Mouse (Mus musculus): ENCODE results near the gene Galnt13. TPM values are rescaled to one million over a fixed set of nuclear protein-coding genes. Genes with fewer than 3 reads are reported as not detected.

Gene Galnt13
- polyA plus RNA-seq (2016; fragmentation: Nextera tagmentation; extraction: Ambion mirVana) = 2.2 and 2.7 TPM in 2 replicates

DNA sequence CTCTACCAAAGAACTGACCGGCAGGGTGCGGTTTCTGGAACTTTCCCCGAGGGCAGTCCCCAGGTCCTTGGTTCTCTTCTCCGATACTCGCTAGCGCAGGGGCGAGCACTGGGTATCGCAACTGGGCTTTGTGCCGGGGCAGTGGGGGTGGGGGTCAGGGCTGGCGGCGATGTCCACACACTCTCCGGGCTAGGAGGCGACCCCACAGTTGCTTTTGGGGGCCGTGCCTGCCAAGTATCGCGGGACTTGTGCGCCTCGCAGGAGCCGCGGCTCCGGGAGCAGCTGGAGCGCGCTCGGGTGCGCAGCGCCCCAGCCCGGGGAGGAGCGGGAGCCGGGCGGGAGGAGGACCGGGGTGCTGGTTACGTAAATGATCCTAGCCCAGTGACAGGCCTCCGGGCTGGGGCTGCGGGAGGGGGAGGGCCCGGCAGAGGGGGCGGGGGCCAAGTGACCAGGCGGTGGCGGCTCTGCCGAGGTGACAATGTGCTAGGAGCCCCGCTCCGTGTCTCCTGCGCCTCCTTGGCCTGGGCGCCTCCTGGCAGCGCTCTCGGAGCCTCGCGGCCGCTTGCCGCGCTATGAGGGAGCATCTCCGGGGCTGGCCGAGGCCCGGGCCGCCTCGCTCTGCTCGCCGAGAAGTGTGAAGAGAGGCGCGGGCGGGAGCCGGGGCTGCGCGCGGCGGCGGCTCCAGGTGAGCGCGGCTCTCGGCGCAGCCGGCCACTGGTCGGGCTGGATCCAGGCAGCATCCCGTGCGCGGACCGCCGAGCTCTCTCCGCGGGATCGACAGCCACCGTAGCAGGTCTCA lies at the start of gene Galnt13:
TSS of gene Galnt13 (plus strand) at position 381 of the 799 bp plus-strand sequence.
- WGBS = under 1% methylated on average over 76 of the region's 81 CpGs
- no peaks in the 10 kb centered on the region for H3K36me3 ChIP-seq
- H3K27ac ChIP-seq (replicated peaks) = peak within 1 kb of the TSS; percentile 83
- peak; percentile 82 for DNase-seq (ENCODE audit: low spot score)
- peak within 1 kb of the TSS; percentile 67 for H3K4me3 ChIP-seq
- H3K4me1 ChIP-seq = peaks cover 26% of the 10 kb centered on the region
- no peaks in the 10 kb centered on the region for H3K9me3 ChIP-seq (replicated peaks)
- H3K27me3 ChIP-seq (ENCODE audit: low read depth, poor library complexity, severe bottlenecking) = peaks cover 40% of the 10 kb centered on the region

DNA sequence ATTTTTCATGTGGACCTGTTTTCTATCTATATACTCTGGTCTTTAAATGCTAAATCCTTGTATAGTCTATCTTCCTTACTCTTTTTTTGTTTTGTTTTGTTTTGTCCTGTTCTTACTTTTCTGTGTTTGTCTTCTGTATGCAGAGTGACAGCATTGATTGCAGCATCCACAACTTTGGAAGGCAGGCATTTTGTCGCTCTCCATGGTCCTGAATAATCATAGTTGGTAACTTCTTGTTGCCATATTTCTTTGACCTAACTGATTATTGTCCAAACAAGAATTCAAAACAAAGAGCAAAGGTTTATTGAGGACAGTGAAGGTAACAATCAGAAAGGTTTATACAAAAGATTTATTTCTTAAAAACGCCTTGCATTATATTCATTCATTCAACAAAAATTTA lies 5.1 kb upstream of the Galnt13 start:
- no peaks in the 10 kb centered on the region for H3K36me3 ChIP-seq
- no peak for DNase-seq (ENCODE audit: low spot score)
- peaks cover 8% of the 10 kb centered on the region for H3K4me1 ChIP-seq
- H3K27me3 ChIP-seq (ENCODE audit: low read depth, poor library complexity, severe bottlenecking) = peaks cover 13% of the 10 kb centered on the region
- no peaks in the 10 kb centered on the region for H3K9me3 ChIP-seq (replicated peaks)
- H3K4me3 ChIP-seq = no peak overlapping the region
- no peak overlapping the region for H3K27ac ChIP-seq (replicated peaks)
- WGBS = 61% methylated on average over 2 of the region's 2 CpGs

DNA sequence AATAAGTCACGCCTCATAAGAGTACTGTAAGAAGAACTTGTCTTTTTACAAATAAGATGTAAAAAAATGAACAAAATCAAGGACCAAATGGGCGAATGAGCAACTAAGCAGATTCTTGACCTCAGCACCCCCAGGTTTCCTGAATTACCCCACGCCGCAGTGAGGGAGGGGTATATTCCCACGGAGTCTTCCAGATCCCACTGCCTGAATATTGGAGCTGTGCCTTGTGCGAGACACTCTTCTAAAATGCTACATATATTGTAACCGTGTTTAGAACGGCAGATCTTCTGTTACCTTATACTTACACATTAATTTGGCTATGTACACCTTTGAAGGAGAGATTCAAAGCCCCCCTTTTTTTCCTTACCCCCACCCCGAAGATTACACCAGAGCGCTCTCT lies 737 bp upstream of the Galnt13 start:
- WGBS = 56% methylated on average over 10 of the region's 10 CpGs
- Histone ChIP-seq H3K27ac (replicated peaks) (peak overlapping the region; percentile 83), H3K4me1 (peaks cover 26% of the 10 kb centered on the region), H3K9me3 (replicated peaks) (no peaks in the 10 kb centered on the region), H3K4me3 (peak overlapping the region; percentile 67), H3K27me3 (ENCODE audit: low read depth, poor library complexity, severe bottlenecking) (peaks cover 40% of the 10 kb centered on the region), H3K36me3 (no peaks in the 10 kb centered on the region)
- DNase-seq (ENCODE audit: low spot score) = no peak

DNA sequence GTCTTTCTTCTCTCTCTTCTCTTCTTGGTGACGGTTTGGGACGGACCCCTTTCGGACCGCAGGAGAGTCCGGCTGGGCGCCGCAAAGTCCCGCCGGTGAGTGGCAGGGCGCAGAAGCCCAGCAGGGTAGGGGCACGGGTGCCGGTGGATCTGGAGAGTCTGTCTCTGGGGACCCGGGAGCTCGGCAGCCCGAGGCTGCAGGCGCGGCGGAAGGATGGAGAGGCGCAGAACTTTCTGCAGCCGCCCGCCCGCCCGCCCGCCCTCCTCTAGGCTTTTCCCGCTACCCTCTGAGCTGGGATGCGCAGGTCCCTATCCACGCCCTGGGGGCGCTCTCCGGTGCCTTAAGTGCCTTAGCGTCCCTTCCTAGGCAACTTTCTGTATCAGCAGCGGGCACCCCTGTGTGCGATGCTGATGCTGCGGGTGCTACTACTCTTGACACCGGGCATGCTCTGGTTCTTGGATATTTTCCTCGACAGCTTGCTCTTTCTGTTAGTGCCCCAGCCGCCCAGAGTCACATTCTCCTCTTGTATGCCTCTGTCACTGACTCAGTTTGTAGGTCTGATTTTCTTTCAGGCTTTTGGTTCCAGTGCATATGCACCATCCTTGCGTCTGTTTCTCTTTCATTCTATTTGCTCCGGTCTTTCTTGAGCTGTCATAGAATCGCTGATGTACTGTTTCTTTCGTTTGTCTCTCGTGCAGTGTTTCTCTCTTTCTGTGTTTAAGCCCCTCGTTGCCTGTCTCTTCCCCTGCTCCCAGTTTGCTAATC lies 801 bp downstream of the Galnt13 start:
- Histone ChIP-seq H3K36me3 (no peaks in the 10 kb centered on the region), H3K9me3 (replicated peaks) (no peaks in the 10 kb centered on the region), H3K4me3 (peak overlapping the region; percentile 67), H3K27ac (replicated peaks) (peak overlapping the region; percentile 83), H3K27me3 (ENCODE audit: low read depth, poor library complexity, severe bottlenecking) (peaks cover 40% of the 10 kb centered on the region), H3K4me1 (peaks cover 26% of the 10 kb centered on the region)
- WGBS = under 1% methylated on average over 41 of the region's 42 CpGs
- peak; percentile 58 for DNase-seq (ENCODE audit: low spot score)

DNA sequence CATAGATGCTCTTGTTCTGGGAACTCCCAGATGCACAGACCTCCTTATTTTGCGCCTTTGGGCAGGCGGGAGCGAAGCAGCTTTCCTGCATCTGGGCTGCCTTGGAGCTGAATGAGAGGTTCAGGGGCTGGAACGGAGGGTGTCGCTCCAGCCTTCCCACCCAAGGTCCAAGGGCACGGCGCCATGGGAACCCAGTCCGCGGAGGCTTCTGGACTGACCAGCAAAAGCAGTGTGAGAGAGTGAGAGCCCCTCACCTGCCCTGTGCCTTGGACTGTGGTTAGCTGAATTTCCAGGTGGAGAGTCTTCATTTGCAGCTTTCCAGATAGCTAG lies 1.3 kb downstream of the Galnt13 start:
- H3K27me3 ChIP-seq (ENCODE audit: low read depth, poor library complexity, severe bottlenecking) = peaks cover 40% of the 10 kb centered on the region
- H3K4me3 ChIP-seq = peak overlapping the region; percentile 67
- H3K4me1 ChIP-seq = peaks cover 26% of the 10 kb centered on the region
- DNase-seq (ENCODE audit: low spot score) = peak; percentile 33
- no peaks in the 10 kb centered on the region for H3K9me3 ChIP-seq (replicated peaks)
- WGBS = 4% methylated on average over 9 of the region's 9 CpGs
- no peak overlapping the region for H3K27ac ChIP-seq (replicated peaks)
- H3K36me3 ChIP-seq = no peaks in the 10 kb centered on the region

DNA sequence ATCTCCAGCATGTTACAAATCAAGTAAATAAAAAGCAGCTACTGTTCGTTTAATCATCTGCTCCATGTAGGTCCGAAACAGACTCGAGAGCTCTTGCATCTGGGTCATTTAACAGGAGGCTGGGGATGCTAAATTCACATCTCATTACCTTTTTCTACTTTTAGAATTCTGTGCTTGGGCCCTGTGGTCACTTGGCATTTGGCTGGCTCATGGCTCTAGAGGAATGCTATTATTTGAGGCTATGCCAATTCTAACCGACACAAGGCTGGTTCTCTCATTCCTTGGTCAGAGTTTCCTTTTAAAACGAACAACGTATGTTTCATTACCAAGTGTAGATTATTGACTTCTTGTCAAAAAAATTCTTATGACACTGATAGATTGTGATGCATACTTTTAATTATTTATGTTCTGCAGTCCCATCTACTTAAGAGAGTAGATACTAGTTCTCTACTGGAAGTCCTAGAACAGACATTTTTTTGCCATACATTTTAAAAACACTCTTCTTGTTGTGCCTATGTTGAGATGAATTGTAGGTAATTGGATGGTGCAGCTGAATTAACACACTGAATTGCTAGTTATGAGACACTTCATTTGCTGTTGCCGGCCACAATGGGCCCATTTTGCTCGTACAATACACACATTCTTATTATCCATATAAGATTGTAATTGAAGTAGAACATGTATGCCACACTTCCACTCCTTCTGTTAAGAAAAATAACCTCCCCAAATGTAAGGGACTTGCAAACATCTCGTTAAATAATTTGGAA lies 6.8 kb downstream of the Galnt13 start:
- Histone ChIP-seq H3K27ac (replicated peaks) (no peak overlapping the region), H3K27me3 (ENCODE audit: low read depth, poor library complexity, severe bottlenecking) (peaks cover 8% of the 10 kb centered on the region), H3K4me1 (no peaks in the 10 kb centered on the region), H3K4me3 (no peak overlapping the region), H3K9me3 (replicated peaks) (no peaks in the 10 kb centered on the region), H3K36me3 (no peaks in the 10 kb centered on the region)
- DNase-seq (ENCODE audit: low spot score) = no peak
- WGBS = 87% methylated on average over 9 of the region's 9 CpGs

DNA sequence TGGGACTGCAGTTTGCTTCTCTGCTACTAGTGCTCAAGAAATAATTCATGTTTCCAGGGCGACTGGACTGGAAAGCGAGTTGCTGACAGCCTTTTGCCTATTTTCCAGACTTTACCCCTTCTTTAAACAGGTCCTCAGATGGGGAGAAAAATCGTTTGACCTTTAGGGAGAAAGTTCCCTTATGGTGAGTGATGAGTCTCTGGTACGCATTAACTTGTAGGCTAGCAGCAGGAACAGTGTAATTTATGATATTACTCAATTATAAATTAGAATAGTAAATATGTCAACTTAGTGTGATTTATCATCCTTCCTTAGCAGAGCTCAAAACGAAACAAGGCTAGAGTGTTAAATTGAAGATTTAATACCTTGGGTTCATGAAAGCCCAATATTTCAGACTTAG lies 47.3 kb downstream of the Galnt13 start:
- DNase-seq (ENCODE audit: low spot score) = no peak
- Histone ChIP-seq H3K9me3 (replicated peaks) (no peaks in the 10 kb centered on the region), H3K4me1 (no peaks in the 10 kb centered on the region), H3K27ac (replicated peaks) (no peak overlapping the region), H3K27me3 (ENCODE audit: low read depth, poor library complexity, severe bottlenecking) (no peaks in the 10 kb centered on the region), H3K4me3 (no peak overlapping the region), H3K36me3 (no peaks in the 10 kb centered on the region)
- 83% methylated on average over 5 of the region's 5 CpGs for WGBS

DNA sequence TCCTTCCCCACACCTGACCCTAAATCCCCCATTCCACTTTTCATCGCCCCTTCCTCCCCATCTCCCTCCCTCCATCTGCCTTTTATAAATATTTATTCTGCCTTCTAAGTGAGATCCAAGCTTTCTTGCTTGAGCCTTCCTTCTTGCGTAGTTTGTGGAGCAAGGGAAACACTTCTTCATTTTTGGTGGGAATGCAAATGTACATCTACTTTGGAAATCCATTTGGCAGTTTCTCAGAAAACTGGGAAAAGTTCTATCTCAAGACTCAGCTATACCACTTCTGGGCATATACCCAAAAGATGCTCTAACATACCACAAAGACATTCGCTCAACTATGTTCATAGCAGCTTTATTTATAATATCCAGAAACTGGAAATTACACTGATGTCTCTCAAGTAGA lies 86.9 kb downstream of the Galnt13 start:
- H3K4me1 ChIP-seq = no peaks in the 10 kb centered on the region
- no peaks in the 10 kb centered on the region for H3K9me3 ChIP-seq (replicated peaks)
- H3K27me3 ChIP-seq (ENCODE audit: low read depth, poor library complexity, severe bottlenecking) = no peaks in the 10 kb centered on the region
- H3K36me3 ChIP-seq = no peaks in the 10 kb centered on the region
- DNase-seq (ENCODE audit: low spot score) = no peak
- H3K27ac ChIP-seq (replicated peaks) = no peak overlapping the region
- 91% methylated on average over 3 of the region's 3 CpGs for WGBS
- H3K4me3 ChIP-seq = no peak overlapping the region

DNA sequence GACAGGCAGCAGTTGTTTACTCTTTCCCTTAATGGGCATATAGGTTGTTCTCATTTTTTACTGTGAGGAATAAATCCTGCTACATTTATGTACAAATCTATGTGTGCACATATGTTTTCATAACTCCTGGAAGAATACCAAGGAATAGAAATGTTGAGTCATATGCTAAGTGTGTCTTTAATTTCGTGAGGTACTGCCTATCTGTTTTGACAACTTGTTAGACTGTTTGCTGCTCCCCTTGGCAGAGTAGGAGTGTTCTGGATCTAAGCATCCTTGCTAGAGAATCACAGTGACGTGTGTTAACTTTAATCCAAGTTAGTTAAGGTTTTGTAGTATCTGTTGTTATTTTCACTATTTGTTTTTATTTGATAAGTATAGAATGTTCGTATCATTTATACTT lies 91.0 kb downstream of the Galnt13 start:
- Histone ChIP-seq H3K9me3 (replicated peaks) (no peaks in the 10 kb centered on the region), H3K27ac (replicated peaks) (no peak overlapping the region), H3K4me3 (no peak overlapping the region), H3K36me3 (no peaks in the 10 kb centered on the region), H3K4me1 (no peaks in the 10 kb centered on the region), H3K27me3 (ENCODE audit: low read depth, poor library complexity, severe bottlenecking) (no peaks in the 10 kb centered on the region)
- 85% methylated on average over 3 of the region's 3 CpGs for WGBS
- no peak for DNase-seq (ENCODE audit: low spot score)

DNA sequence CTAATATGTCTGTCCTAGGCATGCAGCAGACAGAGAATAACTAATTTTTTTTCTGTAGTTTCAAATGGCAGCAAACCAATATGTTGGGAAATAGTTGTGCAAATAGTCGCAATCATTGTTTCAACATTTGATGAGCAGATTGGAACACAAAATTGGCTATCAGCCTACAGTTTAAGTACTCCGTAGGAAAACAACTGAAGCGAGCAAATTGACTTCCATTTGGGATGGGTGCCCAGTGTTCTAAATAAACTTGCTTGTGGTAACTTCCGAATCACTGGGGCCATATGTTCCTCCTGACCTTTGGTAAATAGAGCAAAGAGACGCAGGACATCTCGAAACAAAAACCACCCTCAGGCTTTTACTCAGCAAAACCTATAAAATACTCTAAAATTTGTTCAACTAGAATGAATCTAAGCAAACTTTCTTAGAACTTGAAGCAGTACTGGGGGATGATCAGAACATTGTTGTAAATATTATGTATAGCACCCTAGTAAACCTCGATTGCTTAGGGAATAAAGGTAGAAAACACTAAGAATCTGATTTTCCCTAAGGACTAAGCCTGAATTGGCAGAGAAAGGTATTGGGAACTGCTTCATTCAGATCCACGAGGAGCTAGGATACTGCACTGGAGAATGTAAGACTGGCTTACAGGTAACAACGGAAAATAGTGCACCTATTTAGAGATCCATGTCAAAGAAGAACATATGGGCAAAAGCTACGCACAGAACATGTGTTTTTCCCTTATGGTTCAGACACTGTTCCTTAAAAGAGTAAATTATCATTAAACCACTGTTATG lies 122.4 kb downstream of the Galnt13 start:
- Histone ChIP-seq H3K27me3 (ENCODE audit: low read depth, poor library complexity, severe bottlenecking) (no peaks in the 10 kb centered on the region), H3K9me3 (replicated peaks) (no peaks in the 10 kb centered on the region), H3K4me3 (no peak overlapping the region), H3K4me1 (no peaks in the 10 kb centered on the region), H3K36me3 (no peaks in the 10 kb centered on the region), H3K27ac (replicated peaks) (no peak overlapping the region)
- no peak for DNase-seq (ENCODE audit: low spot score)
- 90% methylated on average over 10 of the region's 10 CpGs for WGBS

DNA sequence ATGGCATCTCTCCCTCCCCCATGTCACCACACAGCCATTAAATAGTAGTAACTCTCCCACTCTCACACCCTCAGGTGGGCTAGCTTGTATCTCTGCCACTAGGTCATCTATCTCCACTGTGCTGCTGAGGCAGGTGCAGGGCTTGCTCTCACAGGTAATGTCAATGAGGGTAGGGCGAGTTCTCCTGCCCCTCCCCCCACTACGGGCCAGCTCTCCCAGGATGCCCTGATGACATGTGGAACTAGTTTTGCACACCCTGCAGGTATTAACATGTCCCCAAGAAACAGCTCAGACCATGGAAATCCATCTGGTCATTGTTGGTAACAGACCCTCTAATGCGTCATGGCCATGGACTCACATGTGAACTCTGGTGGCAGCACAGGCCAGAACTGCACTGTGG lies 129.0 kb downstream of the Galnt13 start:
- Histone ChIP-seq H3K4me3 (no peak overlapping the region), H3K4me1 (no peaks in the 10 kb centered on the region), H3K36me3 (no peaks in the 10 kb centered on the region), H3K27me3 (ENCODE audit: low read depth, poor library complexity, severe bottlenecking) (no peaks in the 10 kb centered on the region), H3K27ac (replicated peaks) (no peak overlapping the region), H3K9me3 (replicated peaks) (no peaks in the 10 kb centered on the region)
- no peak for DNase-seq (ENCODE audit: low spot score)
- WGBS = 89% methylated on average over 3 of the region's 3 CpGs

DNA sequence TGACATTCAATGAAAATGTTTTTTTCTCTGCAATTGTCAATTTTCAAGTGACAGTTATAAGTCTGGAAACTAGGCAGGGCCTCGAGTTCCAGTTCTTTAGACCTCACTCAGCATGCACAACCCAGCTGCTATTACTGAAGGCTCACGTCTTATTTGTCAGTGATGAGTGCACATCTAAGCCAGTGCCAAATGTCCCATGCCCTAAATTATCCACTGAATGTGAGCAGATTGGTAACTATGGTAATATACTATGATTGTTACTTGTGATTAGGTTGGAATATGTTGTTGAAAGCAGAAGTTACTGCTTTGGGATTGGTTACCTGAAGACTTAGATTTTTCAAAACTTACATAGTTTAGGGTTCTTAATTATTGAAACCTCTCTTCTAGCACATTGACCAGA lies 131.1 kb downstream of the Galnt13 start:
- WGBS = 74% methylated on average over 2 of the region's 2 CpGs
- no peaks in the 10 kb centered on the region for H3K36me3 ChIP-seq
- no peaks in the 10 kb centered on the region for H3K27me3 ChIP-seq (ENCODE audit: low read depth, poor library complexity, severe bottlenecking)
- H3K9me3 ChIP-seq (replicated peaks) = no peaks in the 10 kb centered on the region
- no peak for DNase-seq (ENCODE audit: low spot score)
- H3K4me3 ChIP-seq = no peak overlapping the region
- H3K27ac ChIP-seq (replicated peaks) = no peak overlapping the region
- no peaks in the 10 kb centered on the region for H3K4me1 ChIP-seq
